Comparison of ENCODE assay signal across 8 mouse cellular contexts in genomic region chr1:172324725-172325124, GRCm38 (mm10). TPM values are rescaled to one million over a fixed set of nuclear protein-coding genes. Genes with fewer than 3 reads are reported as not detected.
A peak's percentile ranks its signal among the peaks of the same experiment; 100 is the strongest.
DNase-seq lines count a peak whose midpoint lies in the region; ATAC-seq and TF ChIP-seq lines count a peak whose summit lies in the region.
"Had no signal": no experiment of that assay in that cellular context is flagged by ENCODE, and none has a peak within 500 bp of the region (broad histone marks: within the 10 kb centered on the region; RNA-seq: fewer than 3 reads in every experiment).

No protein-coding gene starts in this region.

- ATAC-seq in embryonic facial prominence, embryonic 13.5 days (ENCODE audit: insufficient number of reproducible peaks, insufficient read depth, low FRiP score, low TSS enrichment, low read depth) = 0 out of 2 replicates have a peak, but pooled peaks have one; percentile 6
- ATAC-seq in megakaryocyte progenitor cell, adult 5-6 weeks (replicated peaks; ENCODE audit: poor library complexity) = peak; percentile 87

- 23% methylated on average over 7 of the region's 7 CpGs for WGBS in bone marrow, adult 2 months
- WGBS in embryonic facial prominence, embryonic 13.5 days = 14% methylated on average over 7 of the region's 7 CpGs

- H3K36me3 ChIP-seq in embryonic facial prominence, embryonic 13.5 days = no peaks in the 10 kb centered on the region
- H3K36me3 ChIP-seq: lung, embryonic 15.5 days had no signal

- peaks cover 54% of the 10 kb centered on the region for H3K27me3 ChIP-seq in embryonic facial prominence, embryonic 13.5 days

- no peak overlapping the region for H3K4me3 ChIP-seq in bone marrow, adult 2 months (replicated peaks; ENCODE audit: control insufficient read depth, low read depth, low read length)
- H3K4me3 ChIP-seq in embryonic facial prominence, embryonic 13.5 days = no peak overlapping the region
- H3K4me3 ChIP-seq: lung, embryonic 15.5 days had no signal

- H3K9me3 ChIP-seq in embryonic facial prominence, embryonic 13.5 days = no peaks in the 10 kb centered on the region
- H3K9me3 ChIP-seq: lung, embryonic 15.5 days had no signal

- H3K27ac ChIP-seq in bone marrow, adult 2 months (ENCODE audit: control insufficient read depth, insufficient read depth, low read depth, low read length, poor library complexity) = no peak overlapping the region
- H3K27ac ChIP-seq in embryonic facial prominence, embryonic 13.5 days = no peak overlapping the region
- H3K27ac ChIP-seq: lung, embryonic 15.5 days had no signal

- no peak overlapping the region for H3K4me2 ChIP-seq in embryonic facial prominence, embryonic 13.5 days
- H3K4me2 ChIP-seq: lung, embryonic 15.5 days had no signal

- H3K9ac ChIP-seq in embryonic facial prominence, embryonic 13.5 days = no peak overlapping the region
- H3K9ac ChIP-seq: lung, embryonic 15.5 days had no signal

- intact Hi-C loops in heart, postnatal 36 days (cut with DNase I) = loop anchor here (2.0 to 5.0 kb wide), 2 partner anchors 278 to 1073 kb away; no protein-coding TSS in a partner anchor

- TF ChIP-seq POLR2A in bone marrow, adult 2 months (IDR thresholded peaks at IDR 0.05; ENCODE audit: borderline replicate concordance, control insufficient read depth, low read depth, low read length) = no peak

- DNase-seq in MEL-GATA-1-ER (ENCODE audit: extremely low read depth, low read depth) = peak; percentile 47
- DNase-seq in heart, postnatal 36 days = peak; percentile 74 to 82
- peak; percentile 73 to 79 for DNase-seq in layer of hippocampus, postnatal 14 days (ENCODE audit: low spot score in 2 of 2)
- peak; percentile 80 for DNase-seq in right cerebral cortex, postnatal 4 days

- peaks cover 1% of the 10 kb centered on the region; the same call in 1 of the 2 replicates for H3K4me1 ChIP-seq in bone marrow, adult 2 months (ENCODE audit: control insufficient read depth, insufficient read depth, low read length)
- peaks cover 14% of the 10 kb centered on the region; the same call in 1 of the 2 replicates for H3K4me1 ChIP-seq in embryonic facial prominence, embryonic 13.5 days

- TF ChIP-seq CTCF in bone marrow, adult 2 months (IDR thresholded peaks at IDR 0.05; ENCODE audit: control insufficient read depth, insufficient read depth, low read length) = peak; percentile 95

RNA-seq across cellular contexts. Expression of gene Kcnj9, which starts 4.4 kb away (rescaled TPM):
- polyA plus RNA-seq in bone marrow, adult 2 months (2011; ENCODE audit: insufficient read depth, insufficient read length, low replicate concordance, missing spikeins) = 1.2 TPM in 1 of 2 replicates, not detected in the other
- 0.07 TPM in 1 of 2 replicates, not detected in the other for polyA plus RNA-seq in embryonic facial prominence, embryonic 13.5 days (2015; fragmentation: Nextera tagmentation; extraction: Ambion mirVana)
- total RNA-seq in heart, postnatal 36 days (2021) = not detected
- total RNA-seq in layer of hippocampus, postnatal 14 days (2021) = 10 to 100 TPM; 37.4 to 50.1 TPM
- not detected in 2 replicates for total RNA-seq in megakaryocyte progenitor cell, adult 5-6 weeks (2015)
- not detected in 2 replicates for total RNA-seq in megakaryocyte progenitor cell, adult 5-6 weeks (2017)

RNA-seq across cellular contexts. Expression of gene Kcnj10, which starts 16.3 kb away (rescaled TPM):
- 1.0 and 2.3 TPM in 2 replicates for polyA plus RNA-seq in bone marrow, adult 2 months (2011; ENCODE audit: insufficient read depth, insufficient read length, low replicate concordance, missing spikeins)
- 0.06 TPM in 2 replicates for polyA plus RNA-seq in embryonic facial prominence, embryonic 13.5 days (2015; fragmentation: Nextera tagmentation; extraction: Ambion mirVana)
- total RNA-seq in heart, postnatal 36 days (2021) = under 1 TPM; 0.05 to 0.11 TPM
- 100 to 1,000 TPM; 101 to 106 TPM for total RNA-seq in layer of hippocampus, postnatal 14 days (2021)
- 0.20 and 0.24 TPM in 2 replicates for total RNA-seq in megakaryocyte progenitor cell, adult 5-6 weeks (2015)
- total RNA-seq in megakaryocyte progenitor cell, adult 5-6 weeks (2017) = 0.04 and 0.14 TPM in 2 replicates

RNA-seq across cellular contexts. Expression of gene Atp1a2, which starts 26.9 kb away (rescaled TPM):
- polyA plus RNA-seq in bone marrow, adult 2 months (2011; ENCODE audit: insufficient read depth, insufficient read length, low replicate concordance, missing spikeins) = 2.9 and 5.7 TPM in 2 replicates
- 1.9 and 2.5 TPM in 2 replicates for polyA plus RNA-seq in embryonic facial prominence, embryonic 13.5 days (2015; fragmentation: Nextera tagmentation; extraction: Ambion mirVana)
- total RNA-seq in heart, postnatal 36 days (2021) = 100 to 1,000 TPM; 604 to 624 TPM
- 100 to 1,000 TPM; 610 to 641 TPM for total RNA-seq in layer of hippocampus, postnatal 14 days (2021)
- not detected in 2 replicates for total RNA-seq in megakaryocyte progenitor cell, adult 5-6 weeks (2015)
- not detected in 2 replicates for total RNA-seq in megakaryocyte progenitor cell, adult 5-6 weeks (2017)

RNA-seq across cellular contexts. Expression of gene Pigm, which starts 51.6 kb away (rescaled TPM):
- polyA plus RNA-seq in bone marrow, adult 2 months (2011; ENCODE audit: insufficient read depth, insufficient read length, low replicate concordance, missing spikeins) = 5.2 and 8.8 TPM in 2 replicates
- 6.6 and 7.3 TPM in 2 replicates for polyA plus RNA-seq in embryonic facial prominence, embryonic 13.5 days (2015; fragmentation: Nextera tagmentation; extraction: Ambion mirVana)
- total RNA-seq in heart, postnatal 36 days (2021) = 1 to 10 TPM; 4.4 to 4.8 TPM
- total RNA-seq in layer of hippocampus, postnatal 14 days (2021) = 1 to 10 TPM; 8.9 to 9.5 TPM
- 14.7 and 16.2 TPM in 2 replicates for total RNA-seq in megakaryocyte progenitor cell, adult 5-6 weeks (2015)
- 15.3 and 15.7 TPM in 2 replicates for total RNA-seq in megakaryocyte progenitor cell, adult 5-6 weeks (2017)

Comparison
In these comparisons a context has a peak if more than half of its experiments do, and no peak if none do; other contexts are left out.
1. RNA of gene Kcnj9, which starts 4.4 kb away (total RNA-seq): 37.4 to 50.1 TPM in layer of hippocampus, postnatal 14 days; not detected in heart, postnatal 36 days and not detected in megakaryocyte progenitor cell, adult 5-6 weeks; every median in the first group is over 10 times any median in the second.
2. RNA of gene Kcnj10, which starts 16.3 kb away (total RNA-seq): 101 to 106 TPM in layer of hippocampus, postnatal 14 days; 0.04 to 0.24 TPM in megakaryocyte progenitor cell, adult 5-6 weeks and 0.05 to 0.11 TPM in heart, postnatal 36 days; every median in the first group is over 10 times any median in the second.
3. RNA of gene Atp1a2, which starts 26.9 kb away (total RNA-seq): 610 to 641 TPM in layer of hippocampus, postnatal 14 days and 604 to 624 TPM in heart, postnatal 36 days; not detected in megakaryocyte progenitor cell, adult 5-6 weeks; every median in the first group is over 100 times any median in the second.
4. Peak in every context shown above with its lines, with median percentiles within 50 percentile points of each other: DNase-seq.